Mouse (Mus musculus) stomach, postnatal 0 days (tissue): ENCODE data around the gene Avpi1.

Source experiments
- CTCF ChIP-seq: IDR thresholded peaks from 2 replicates; pipeline ENCODE4 v1.5.1; 2016; ENCODE audit warnings: antibody characterized with exemption, low read depth, mild to moderate bottlenecking, moderate library complexity
- EP300 ChIP-seq: optimal IDR thresholded peaks from 2 replicates; pipeline ENCODE3; 2016; ENCODE audit warnings: antibody characterized with exemption

- TF ChIP-seq CTCF: no peak
- no peak for TF ChIP-seq EP300
Measured at GRCm38 (mm10) chr19:42085690-42086089, 43.2 kb downstream of the Avpi1 start.
